Mouse (Mus musculus) spleen, adult 10 weeks (tissue): ENCODE results near the gene Mybpc3. TPM values are rescaled to one million over a fixed set of nuclear protein-coding genes. Genes with fewer than 3 reads are reported as not detected.

Source experiments
- polyA plus RNA-seq: library from polyadenylated mRNA; stranded (reverse); fragments of 350-450 nt; fragmentation: Illumina TruSeq; extraction: RNeasy Lipid Tissue Mini Kit (QIAGEN cat#74804); gene quantifications from one replicate; pipeline ENCODE4 v1.2.3, GENCODE M21; 2015; ENCODE audit warnings: low replicate concordance; ENCODE audit not compliant: insufficient read depth

Mybpc3 gene
- 0.22 TPM for polyA plus RNA-seq

GRCm38 (mm10) chr2:91117585-91118275, at the start of gene Mybpc3:
TSS of gene Mybpc3 (plus strand) at chr2:91118144.

GRCm38 (mm10) chr2:91070076-91070800, 47.7 kb upstream of the Mybpc3 start, which contains the start of gene Slc39a13:
TSS of gene Slc39a13 (minus strand) at chr2:91070417.

DNA sequence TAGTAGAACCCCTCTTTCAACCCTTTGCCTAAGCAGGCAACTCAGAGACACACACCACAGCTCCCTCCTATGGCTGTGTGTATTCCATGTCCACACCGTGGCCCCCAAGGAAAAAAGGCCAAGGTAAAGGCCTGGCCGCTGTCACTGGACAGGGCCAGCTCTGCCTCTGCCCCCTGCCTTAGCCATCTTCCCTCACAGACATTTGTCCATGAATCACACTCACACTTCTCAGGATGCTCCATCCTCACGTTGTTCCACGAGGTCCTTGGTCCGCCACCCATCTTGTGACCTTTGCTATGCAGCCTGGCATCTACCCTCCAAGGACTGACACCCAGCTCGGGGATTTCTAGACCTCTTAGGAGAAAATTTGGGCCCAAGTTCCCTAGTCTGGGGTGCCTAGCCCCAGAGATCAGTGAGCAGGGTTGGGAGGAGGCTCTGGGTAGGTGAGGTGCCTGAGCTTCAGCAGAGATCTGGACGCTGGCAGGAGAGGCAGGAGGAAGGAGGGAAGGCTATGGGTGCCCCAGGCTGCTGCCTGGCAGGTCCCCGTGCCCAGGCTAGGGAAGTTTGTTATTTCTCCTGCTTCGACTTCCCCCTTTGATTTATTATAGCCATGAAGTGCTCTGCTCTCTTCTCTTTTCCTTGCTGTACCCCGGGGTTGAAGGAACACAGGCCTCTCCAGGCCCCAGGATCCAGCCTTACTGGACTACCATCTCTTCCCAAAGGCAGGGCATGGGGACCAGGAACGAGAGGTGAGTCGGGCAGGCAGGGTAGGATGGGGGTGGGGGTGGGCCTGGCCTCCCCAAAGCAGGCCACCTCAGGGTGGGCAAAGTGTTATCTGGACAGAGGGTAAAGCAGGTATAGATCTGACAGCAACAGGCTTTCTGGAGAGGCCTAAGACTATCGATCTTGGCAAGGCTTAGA, 35.9 kb upstream of the Mybpc3 start, which contains the start of gene Spi1:
TSS of gene Spi1 (plus strand) at position 616 of the 921 bp plus-strand sequence.

DNA sequence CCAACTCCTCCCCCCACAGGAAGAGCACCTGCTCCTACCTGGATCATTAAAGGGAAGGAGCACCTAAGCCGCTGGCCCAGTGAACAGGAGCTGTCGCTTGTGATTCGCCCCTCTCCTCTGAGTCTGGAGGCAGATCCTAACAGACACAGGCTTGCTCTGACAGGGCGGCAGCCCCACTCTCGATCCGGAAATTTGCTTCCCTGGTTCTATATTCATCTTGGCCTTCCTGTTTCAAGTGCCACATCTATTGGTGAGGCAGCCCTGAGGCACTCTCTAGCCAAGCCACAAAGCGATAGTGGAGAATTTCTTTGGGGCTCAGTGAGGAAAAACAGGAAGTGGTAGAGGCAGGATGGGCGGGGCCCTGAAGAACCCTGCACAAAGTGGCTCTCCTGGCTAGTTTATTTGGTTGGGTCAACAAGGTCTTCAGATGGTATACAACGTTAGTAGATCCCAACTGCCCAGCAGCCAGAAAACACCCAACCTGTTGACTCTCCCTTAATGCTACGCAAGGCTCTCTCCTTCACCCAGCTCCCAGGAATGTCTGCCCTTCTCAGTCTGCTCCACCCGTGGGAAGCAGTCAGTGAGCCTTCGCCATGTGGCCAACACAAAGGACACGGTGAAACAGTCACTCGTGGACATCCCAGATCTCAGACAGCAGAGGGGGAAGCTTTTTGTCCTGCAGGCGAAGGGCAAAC, 65.9 kb downstream of the Mybpc3 start, which contains the start of gene Madd:
TSS of gene Madd (minus strand) at position 127 of the 695 bp plus-strand sequence.

Other genes with a start within 250 kb of the Mybpc3 start
- gene C1qtnf4, start 232.3 kb upstream of the Mybpc3 start, polyA plus RNA-seq: not detected
- gene Kbtbd4, start 213.4 kb upstream of the Mybpc3 start, polyA plus RNA-seq: 22.2 TPM
- 150 TPM for gene Ndufs3, start 213.3 kb upstream of the Mybpc3 start, polyA plus RNA-seq
- 113 TPM for gene Celf1, start 177.8 kb upstream of the Mybpc3 start, polyA plus RNA-seq
- gene Rapsn, start 82.5 kb upstream of the Mybpc3 start, polyA plus RNA-seq: 0.17 TPM
- gene Psmc3, start 64.1 kb upstream of the Mybpc3 start, polyA plus RNA-seq: 177 TPM
- 17.9 TPM for gene Slc39a13, start 47.7 kb upstream of the Mybpc3 start, polyA plus RNA-seq
- gene Spi1, start 35.8 kb upstream of the Mybpc3 start, polyA plus RNA-seq: 79.0 TPM
- gene Madd, start 65.7 kb downstream of the Mybpc3 start, polyA plus RNA-seq: 78.9 TPM
- 25.2 TPM for gene Nr1h3, start 84.7 kb downstream of the Mybpc3 start, polyA plus RNA-seq
- 51.3 TPM for gene Acp2, start 84.7 kb downstream of the Mybpc3 start, polyA plus RNA-seq
- gene Ddb2, start 118.8 kb downstream of the Mybpc3 start, polyA plus RNA-seq: 65.7 TPM
- gene Pacsin3, start 137.8 kb downstream of the Mybpc3 start, polyA plus RNA-seq: 0.76 TPM
- gene Arfgap2, start 146.8 kb downstream of the Mybpc3 start, polyA plus RNA-seq: 59.1 TPM